Mouse (Mus musculus): Measurements from ENCODE around the gene Tectb. TPM values are rescaled to one million over a fixed set of nuclear protein-coding genes. Genes with fewer than 3 reads are reported as not detected.

Gene Tectb
- polyA plus RNA-seq, 1 experiment, result not detected

DNA sequence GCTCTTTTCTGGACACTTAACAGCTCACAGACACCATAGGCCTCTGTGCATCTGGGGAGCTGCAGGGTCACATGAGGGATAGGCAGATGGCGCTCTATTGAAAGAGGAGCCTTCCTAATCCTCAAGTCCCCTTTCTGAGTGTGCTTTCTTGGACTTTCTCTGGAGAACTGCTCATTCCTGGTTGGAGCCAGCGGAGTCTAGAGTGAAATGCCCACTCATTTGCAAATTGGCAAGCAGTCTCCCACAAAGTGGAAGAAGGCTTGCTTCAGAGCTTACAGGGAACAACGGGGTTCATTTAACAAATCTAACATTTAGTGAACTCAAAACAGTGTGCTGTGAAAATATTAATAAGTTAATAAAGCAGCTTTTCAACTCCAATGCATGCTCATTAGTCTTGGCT lies 3.4 kb upstream of the Tectb start:
- no peak overlapping the region for H3K27ac ChIP-seq (ENCODE audit: insufficient read depth, low read length)

GRCm38 (mm10) chr19:55184442-55184841 lies 3.9 kb downstream of the Tectb start:
- H3K27me3 ChIP-seq (ENCODE audit: control insufficient read depth, insufficient read depth, low read length, poor library complexity, severe bottlenecking), result no peaks in the 10 kb centered on the region
- H3K36me3 ChIP-seq (ENCODE audit: control insufficient read depth, insufficient read depth, low read length, poor library complexity, severe bottlenecking), result no peaks in the 10 kb centered on the region
- H3K9me3 ChIP-seq (replicated peaks; ENCODE audit: control insufficient read depth, insufficient read depth, low read length, poor library complexity, severe bottlenecking), result no peaks in the 10 kb centered on the region
- no peak overlapping the region for H3K4me3 ChIP-seq (ENCODE audit: low read depth, low read length)
- TF ChIP-seq CTCF (IDR thresholded peaks at IDR 0.05; ENCODE audit: low read depth, low read length) (no peak), EP300 (IDR thresholded peaks at IDR 0.05; ENCODE audit: insufficient read depth, low read depth, low read length) (no peak), POLR2A (IDR thresholded peaks at IDR 0.05; ENCODE audit: insufficient read depth, low read length) (no peak)
- H3K9ac ChIP-seq (ENCODE audit: low read depth, poor library complexity, severe bottlenecking), result no peak overlapping the region
- H3K27ac ChIP-seq (ENCODE audit: insufficient read depth, low read length), result no peak overlapping the region
- no peaks in the 10 kb centered on the region for H3K4me1 ChIP-seq (ENCODE audit: control insufficient read depth, insufficient read depth, low read length)

More for the DNA sequence above, 3.4 kb upstream of the Tectb start:
- Histone ChIP-seq H3K9ac (ENCODE audit: low read depth, poor library complexity, severe bottlenecking) (no peak overlapping the region), H3K36me3 (ENCODE audit: control insufficient read depth, insufficient read depth, low read length, poor library complexity, severe bottlenecking) (no peaks in the 10 kb centered on the region), H3K4me1 (ENCODE audit: control insufficient read depth, insufficient read depth, low read length) (no peaks in the 10 kb centered on the region), H3K4me3 (ENCODE audit: low read depth, low read length) (no peak overlapping the region), H3K27me3 (ENCODE audit: control insufficient read depth, insufficient read depth, low read length, poor library complexity, severe bottlenecking) (no peaks in the 10 kb centered on the region), H3K9me3 (replicated peaks; ENCODE audit: control insufficient read depth, insufficient read depth, low read length, poor library complexity, severe bottlenecking) (no peaks in the 10 kb centered on the region)
- TF ChIP-seq CTCF (IDR thresholded peaks at IDR 0.05; ENCODE audit: low read depth, low read length) (no peak), EP300 (IDR thresholded peaks at IDR 0.05; ENCODE audit: insufficient read depth, low read depth, low read length) (no peak), POLR2A (IDR thresholded peaks at IDR 0.05; ENCODE audit: insufficient read depth, low read length) (no peak)

DNA sequence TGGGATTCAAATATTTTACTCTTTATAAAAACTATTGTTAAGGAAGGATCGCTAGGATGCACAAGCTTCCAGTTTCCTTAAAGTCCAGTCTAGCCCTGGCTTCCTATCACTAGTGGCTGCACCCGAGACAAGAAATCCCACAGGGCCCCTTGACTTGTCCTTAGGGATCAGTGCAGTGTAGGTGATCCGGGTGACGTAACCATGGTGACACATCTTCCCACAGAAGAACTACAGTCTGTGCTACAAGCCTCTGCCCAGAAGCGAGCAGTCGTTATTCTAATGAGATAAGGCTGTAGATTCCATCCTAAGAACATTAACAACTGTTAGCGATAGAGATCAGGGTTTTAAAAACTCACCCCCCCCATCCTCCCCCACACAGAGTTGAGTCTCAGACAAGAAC lies 4.5 kb downstream of the Tectb start:
- Histone ChIP-seq H3K9ac (ENCODE audit: low read depth, poor library complexity, severe bottlenecking) (no peak overlapping the region), H3K36me3 (ENCODE audit: control insufficient read depth, insufficient read depth, low read length, poor library complexity, severe bottlenecking) (no peaks in the 10 kb centered on the region), H3K4me1 (ENCODE audit: control insufficient read depth, insufficient read depth, low read length) (no peaks in the 10 kb centered on the region), H3K4me3 (ENCODE audit: low read depth, low read length) (no peak overlapping the region), H3K27ac (ENCODE audit: insufficient read depth, low read length) (no peak overlapping the region), H3K27me3 (ENCODE audit: control insufficient read depth, insufficient read depth, low read length, poor library complexity, severe bottlenecking) (no peaks in the 10 kb centered on the region), H3K9me3 (replicated peaks; ENCODE audit: control insufficient read depth, insufficient read depth, low read length, poor library complexity, severe bottlenecking) (no peaks in the 10 kb centered on the region)
- TF ChIP-seq EP300 (IDR thresholded peaks at IDR 0.05; ENCODE audit: insufficient read depth, low read depth, low read length) (no peak), CTCF (IDR thresholded peaks at IDR 0.05; ENCODE audit: low read depth, low read length) (no peak), POLR2A (IDR thresholded peaks at IDR 0.05; ENCODE audit: insufficient read depth, low read length) (no peak)

- Histone ChIP-seq H3K4me3 (ENCODE audit: low read depth, low read length) (no peak overlapping the region), H3K9me3 (replicated peaks; ENCODE audit: control insufficient read depth, insufficient read depth, low read length, poor library complexity, severe bottlenecking) (no peaks in the 10 kb centered on the region), H3K4me1 (ENCODE audit: control insufficient read depth, insufficient read depth, low read length) (no peaks in the 10 kb centered on the region), H3K36me3 (ENCODE audit: control insufficient read depth, insufficient read depth, low read length, poor library complexity, severe bottlenecking) (no peaks in the 10 kb centered on the region), H3K9ac (ENCODE audit: low read depth, poor library complexity, severe bottlenecking) (no peak overlapping the region), H3K27ac (ENCODE audit: insufficient read depth, low read length) (no peak overlapping the region), H3K27me3 (ENCODE audit: control insufficient read depth, insufficient read depth, low read length, poor library complexity, severe bottlenecking) (no peaks in the 10 kb centered on the region)
- TF ChIP-seq CTCF (IDR thresholded peaks at IDR 0.05; ENCODE audit: low read depth, low read length), result no peak
- TF ChIP-seq POLR2A (IDR thresholded peaks at IDR 0.05; ENCODE audit: insufficient read depth, low read length), result no peak
- no peak for TF ChIP-seq EP300 (IDR thresholded peaks at IDR 0.05; ENCODE audit: insufficient read depth, low read depth, low read length)
Observed at GRCm38 (mm10) chr19:55185651-55186050, 5.1 kb downstream of the Tectb start.

GRCm38 (mm10) chr19:55190065-55190464 lies 9.5 kb downstream of the Tectb start:
- H3K27me3 ChIP-seq (ENCODE audit: control insufficient read depth, insufficient read depth, low read length, poor library complexity, severe bottlenecking), result no peaks in the 10 kb centered on the region
- no peaks in the 10 kb centered on the region for H3K36me3 ChIP-seq (ENCODE audit: control insufficient read depth, insufficient read depth, low read length, poor library complexity, severe bottlenecking)
- H3K27ac ChIP-seq (ENCODE audit: insufficient read depth, low read length), result no peak overlapping the region
- TF ChIP-seq POLR2A (IDR thresholded peaks at IDR 0.05; ENCODE audit: insufficient read depth, low read length) (no peak), CTCF (IDR thresholded peaks at IDR 0.05; ENCODE audit: low read depth, low read length) (no peak), EP300 (IDR thresholded peaks at IDR 0.05; ENCODE audit: insufficient read depth, low read depth, low read length) (no peak)
- no peaks in the 10 kb centered on the region for H3K4me1 ChIP-seq (ENCODE audit: control insufficient read depth, insufficient read depth, low read length)
- H3K9ac ChIP-seq (ENCODE audit: low read depth, poor library complexity, severe bottlenecking), result no peak overlapping the region
- no peak overlapping the region for H3K4me3 ChIP-seq (ENCODE audit: low read depth, low read length)
- H3K9me3 ChIP-seq (replicated peaks; ENCODE audit: control insufficient read depth, insufficient read depth, low read length, poor library complexity, severe bottlenecking), result no peaks in the 10 kb centered on the region

GRCm38 (mm10) chr19:55191596-55191995 lies 11.1 kb downstream of the Tectb start:
- H3K9me3 ChIP-seq (replicated peaks; ENCODE audit: control insufficient read depth, insufficient read depth, low read length, poor library complexity, severe bottlenecking), result no peaks in the 10 kb centered on the region
- H3K27me3 ChIP-seq (ENCODE audit: control insufficient read depth, insufficient read depth, low read length, poor library complexity, severe bottlenecking), result no peaks in the 10 kb centered on the region
- H3K36me3 ChIP-seq (ENCODE audit: control insufficient read depth, insufficient read depth, low read length, poor library complexity, severe bottlenecking), result no peaks in the 10 kb centered on the region
- no peak overlapping the region for H3K27ac ChIP-seq (ENCODE audit: insufficient read depth, low read length)
- no peak overlapping the region for H3K9ac ChIP-seq (ENCODE audit: low read depth, poor library complexity, severe bottlenecking)
- H3K4me1 ChIP-seq (ENCODE audit: control insufficient read depth, insufficient read depth, low read length), result no peaks in the 10 kb centered on the region
- H3K4me3 ChIP-seq (ENCODE audit: low read depth, low read length), result no peak overlapping the region
- TF ChIP-seq POLR2A (IDR thresholded peaks at IDR 0.05; ENCODE audit: insufficient read depth, low read length), result no peak
- TF ChIP-seq EP300 (IDR thresholded peaks at IDR 0.05; ENCODE audit: insufficient read depth, low read depth, low read length), result no peak
- TF ChIP-seq CTCF (IDR thresholded peaks at IDR 0.05; ENCODE audit: low read depth, low read length), result no peak

All from ES-Bruce4 (cell line).